Mouse (Mus musculus) testis, adult 2 months (tissue): ENCODE results near the gene Pigg. TPM values are rescaled to one million over a fixed set of nuclear protein-coding genes. Genes with fewer than 3 reads are reported as not detected.

ENCODE experiments used
- H3K27ac ChIP-seq: fragments of 200-500 bp; 2 replicates; pipeline ENCODE4 v1.5.1; 2012; ENCODE audit warnings: low read depth, low read length; ENCODE audit not compliant: control insufficient read depth, insufficient read depth
- H3K27me3 ChIP-seq: fragments of 200-500 bp; 2 replicates; pipeline ENCODE4 v1.6.1; 2012; ENCODE audit warnings: mild to moderate bottlenecking, low read length, moderate library complexity; ENCODE audit not compliant: control insufficient read depth, insufficient read depth
- H3K36me3 ChIP-seq: fragments of 200-500 bp; 2 replicates; pipeline ENCODE4 v1.6.1; 2012; ENCODE audit warnings: mild to moderate bottlenecking, low read length; ENCODE audit not compliant: control insufficient read depth, insufficient read depth
- H3K4me1 ChIP-seq: fragments of 200-500 bp; 2 replicates; pipeline ENCODE4 v1.6.1; 2012; ENCODE audit warnings: low read length; ENCODE audit not compliant: control insufficient read depth, insufficient read depth
- H3K4me3 ChIP-seq: fragments of 200-500 bp; 2 replicates; pipeline ENCODE4 v1.5.1; 2012; ENCODE audit warnings: low read depth, mild to moderate bottlenecking, low read length, moderate library complexity, mixed read lengths; ENCODE audit not compliant: control insufficient read depth
- CTCF ChIP-seq: fragments of 200-500 bp; IDR thresholded peaks from 2 replicates; pipeline ENCODE4 v1.5.1; 2012; ENCODE audit warnings: low read depth, mild to moderate bottlenecking, inconsistent platforms, low read length, moderate library complexity; ENCODE audit not compliant: control insufficient read depth, insufficient read depth, insufficient replicate concordance
- POLR2A ChIP-seq: fragments of 200-500 bp; IDR thresholded peaks from 2 replicates; pipeline ENCODE4 v1.6.1; 2012; ENCODE audit warnings: low read depth, mild to moderate bottlenecking, inconsistent platforms, low read length, moderate library complexity; ENCODE audit not compliant: control insufficient read depth
- polyA plus RNA-seq: library from polyadenylated mRNA; depleted of rRNA; stranded (reverse); fragments of >200 nt; gene quantifications from 2 replicates; pipeline ENCODE4 v1.2.3, GENCODE M21; 2012

The Pigg gene
- polyA plus RNA-seq, 1 experiment, result 8.9 TPM

DNA sequence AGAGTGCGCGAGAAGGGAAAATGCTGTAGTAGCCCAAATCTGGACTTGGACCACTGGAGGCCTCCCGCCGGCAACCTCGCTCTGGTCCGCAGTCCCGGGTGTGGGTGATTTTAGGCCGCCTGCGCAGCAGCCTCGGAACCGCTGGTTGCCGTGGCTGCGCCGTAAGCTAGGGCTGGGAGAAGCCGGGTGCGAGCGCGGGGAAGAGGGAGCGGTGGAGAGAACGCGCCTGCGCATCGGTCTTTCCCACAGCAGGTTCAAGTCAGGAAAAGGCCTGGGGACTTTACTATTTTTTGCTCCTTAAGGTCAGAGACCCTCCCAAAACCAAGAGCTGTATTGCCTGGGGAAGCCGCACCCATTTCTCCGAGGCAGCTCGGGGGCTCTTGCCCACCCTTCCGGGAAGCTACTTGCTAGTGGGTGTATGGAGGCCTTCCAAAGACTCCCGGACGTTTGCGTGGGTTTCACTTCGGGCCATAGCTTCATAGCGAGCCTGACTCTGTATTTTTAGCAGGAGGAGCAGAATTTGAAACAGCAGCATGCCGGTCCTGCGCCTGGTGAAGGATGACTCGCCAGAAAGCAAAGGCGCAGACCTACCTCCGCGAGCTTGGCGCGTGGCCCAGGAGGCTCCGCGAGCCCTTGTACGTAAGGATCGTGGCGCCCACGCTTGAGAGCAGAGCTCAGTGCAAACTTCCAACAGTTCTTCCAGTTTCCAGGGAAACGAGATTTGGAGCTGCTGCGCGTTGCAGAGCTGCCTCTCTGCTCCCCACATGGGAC lies 56.6 kb downstream of the Pigg start:
- Histone ChIP-seq H3K4me1 (peaks cover 25% of the 10 kb centered on the region), H3K27ac (no peak overlapping the region), H3K27me3 (no peaks in the 10 kb centered on the region), H3K36me3 (no peaks in the 10 kb centered on the region), H3K4me3 (peak overlapping the region; percentile 75)
- TF ChIP-seq POLR2A (no peak), CTCF (no peak)

- TF ChIP-seq CTCF, result no peak
- no peak for TF ChIP-seq POLR2A
- Histone ChIP-seq H3K27ac (no peak overlapping the region), H3K4me3 (no peak overlapping the region), H3K4me1 (peaks cover 25% of the 10 kb centered on the region), H3K36me3 (no peaks in the 10 kb centered on the region), H3K27me3 (no peaks in the 10 kb centered on the region)
Measured at GRCm38 (mm10) chr5:108369964-108370363, 57.6 kb downstream of the Pigg start.

DNA sequence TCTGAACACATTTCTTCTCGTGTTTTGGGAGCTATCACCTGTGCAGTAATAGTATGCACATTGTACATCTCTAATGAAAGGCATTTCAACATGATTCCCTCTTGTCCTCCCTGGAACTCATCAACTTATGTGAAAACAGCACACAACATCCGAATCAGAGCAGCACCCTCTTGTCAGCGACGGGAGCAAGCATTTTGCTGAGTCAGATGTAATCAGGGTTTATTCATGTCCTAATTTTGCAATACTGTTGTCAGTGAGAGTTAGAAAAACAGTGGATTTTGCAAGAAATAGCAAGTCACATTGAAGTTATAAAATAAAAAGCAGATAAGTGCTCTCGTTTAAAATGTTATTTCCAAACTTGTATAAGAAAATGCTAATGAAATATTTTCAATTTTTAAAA lies 61.7 kb downstream of the Pigg start:
- Histone ChIP-seq H3K27me3 (no peaks in the 10 kb centered on the region), H3K4me3 (no peak overlapping the region), H3K4me1 (peaks cover 3% of the 10 kb centered on the region), H3K36me3 (no peaks in the 10 kb centered on the region), H3K27ac (no peak overlapping the region)
- TF ChIP-seq POLR2A, result no peak
- TF ChIP-seq CTCF, result no peak

GRCm38 (mm10) chr5:108376059-108376458 lies 63.6 kb downstream of the Pigg start:
- Histone ChIP-seq H3K4me1 (no peaks in the 10 kb centered on the region), H3K27ac (no peak overlapping the region), H3K27me3 (no peaks in the 10 kb centered on the region), H3K36me3 (no peaks in the 10 kb centered on the region), H3K4me3 (no peak overlapping the region)
- TF ChIP-seq CTCF (no peak), POLR2A (no peak)

GRCm38 (mm10) chr5:108378346-108378745 lies 65.9 kb downstream of the Pigg start:
- TF ChIP-seq POLR2A (no peak), CTCF (no peak)

GRCm38 (mm10) chr5:108385632-108386031 lies 73.2 kb downstream of the Pigg start:
- Histone ChIP-seq H3K4me1 (no peaks in the 10 kb centered on the region), H3K36me3 (no peaks in the 10 kb centered on the region), H3K27ac (no peak overlapping the region), H3K4me3 (no peak overlapping the region), H3K27me3 (no peaks in the 10 kb centered on the region)
- no peak for TF ChIP-seq CTCF
- TF ChIP-seq POLR2A, result no peak

More at GRCm38 (mm10) chr5:108378346-108378745, 65.9 kb downstream of the Pigg start:
- Histone ChIP-seq H3K27ac (no peak overlapping the region), H3K36me3 (no peaks in the 10 kb centered on the region), H3K27me3 (no peaks in the 10 kb centered on the region), H3K4me3 (no peak overlapping the region), H3K4me1 (no peaks in the 10 kb centered on the region)

DNA sequence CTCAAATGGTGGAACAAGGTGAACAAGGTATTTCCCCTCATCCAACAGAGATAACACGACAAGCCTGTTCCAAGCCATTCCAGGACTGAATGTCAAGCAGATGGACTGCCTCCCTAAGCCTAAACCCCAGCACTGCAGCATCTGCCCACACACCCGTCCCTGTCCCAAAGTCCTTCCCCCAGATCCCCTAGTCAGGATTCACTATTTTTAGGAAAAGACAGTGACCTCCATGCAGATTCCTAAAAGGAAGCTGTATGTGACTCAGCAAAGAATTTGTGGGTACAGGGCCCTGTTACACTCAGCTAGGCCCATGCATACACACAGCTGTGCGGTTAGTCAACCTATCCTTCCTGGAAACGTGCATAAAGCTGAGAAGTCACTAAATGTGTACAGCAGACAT lies 74.0 kb downstream of the Pigg start:
- no peak for TF ChIP-seq CTCF
- H3K4me3 ChIP-seq, result no peak overlapping the region
- no peaks in the 10 kb centered on the region for H3K27me3 ChIP-seq
- no peaks in the 10 kb centered on the region for H3K36me3 ChIP-seq
- H3K4me1 ChIP-seq, result no peaks in the 10 kb centered on the region
- H3K27ac ChIP-seq, result no peak overlapping the region
